Comparison of ENCODE assay signal across 8 mouse cellular contexts in the genomic region with DNA sequence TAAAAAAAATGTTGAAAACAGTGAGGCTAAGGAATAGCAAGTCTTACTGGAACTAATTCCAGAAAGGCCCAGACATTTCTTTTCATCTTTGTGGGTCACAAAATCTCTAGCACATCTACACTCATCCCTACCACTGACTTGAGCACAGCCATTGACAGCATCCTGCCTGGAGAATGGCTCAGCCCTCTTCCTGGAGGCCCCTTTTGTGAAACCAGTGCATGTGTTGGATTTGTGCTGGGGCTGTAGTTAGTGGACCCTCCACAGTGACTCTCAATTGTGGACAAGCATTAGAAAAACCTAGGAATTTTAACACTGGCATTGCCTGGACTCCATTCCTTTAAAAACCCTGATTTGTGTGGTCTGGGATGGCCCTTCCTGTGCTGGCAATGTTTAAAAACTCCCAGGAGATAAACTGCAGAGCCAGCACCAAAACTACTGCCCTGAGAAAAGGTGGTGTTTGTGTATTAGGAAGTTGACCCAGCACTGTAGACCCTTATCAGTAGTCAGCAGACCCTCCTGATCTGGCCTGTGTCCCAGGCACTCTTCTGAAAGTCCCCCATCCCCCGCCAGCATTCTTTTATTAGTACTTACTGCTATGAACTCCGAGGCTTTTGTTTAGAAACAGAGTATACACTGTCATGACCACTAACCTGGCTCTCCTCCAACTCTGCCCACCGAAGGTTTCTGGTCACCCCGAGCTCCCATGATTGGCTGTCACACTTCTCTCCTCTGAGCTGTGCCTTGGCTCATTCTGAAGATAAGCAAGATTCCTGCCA. TPM values are rescaled to one million over a fixed set of nuclear protein-coding genes. Genes with fewer than 3 reads are reported as not detected.
DNase-seq lines count a peak whose midpoint lies in the region; ATAC-seq and TF ChIP-seq lines count a peak whose summit lies in the region.

No protein-coding gene starts in this region.

- no peaks in the 10 kb centered on the region for H3K27me3 ChIP-seq in hindbrain, embryonic 16.5 days (replicated peaks; ENCODE audit: control insufficient read depth, insufficient read depth, low read length)
- H3K27me3 ChIP-seq in lung, postnatal 0 days (replicated peaks; ENCODE audit: insufficient read depth, low read length), result no peaks in the 10 kb centered on the region

- peak; percentile 94 for TF ChIP-seq EP300 in lung, postnatal 0 days (IDR thresholded peaks at IDR 0.05)

- no peaks in the 10 kb centered on the region for H3K9me3 ChIP-seq in hindbrain, embryonic 16.5 days (ENCODE audit: control insufficient read depth, low read length)
- no peaks in the 10 kb centered on the region; the same call in 1 of the 2 replicates for H3K9me3 ChIP-seq in lung, postnatal 0 days (ENCODE audit: low read length)

- TF ChIP-seq CTCF in lung, postnatal 0 days (IDR thresholded peaks at IDR 0.05), result no peak

- no peaks in the 10 kb centered on the region for H3K36me3 ChIP-seq in hindbrain, embryonic 16.5 days (ENCODE audit: control insufficient read depth, insufficient read depth, low read length)
- no peaks in the 10 kb centered on the region for H3K36me3 ChIP-seq in lung, postnatal 0 days (ENCODE audit: insufficient read depth, low read length)

- H3K4me2 ChIP-seq in hindbrain, embryonic 16.5 days (ENCODE audit: low read length), result no peak overlapping the region
- H3K4me2 ChIP-seq in lung, postnatal 0 days (replicated peaks; ENCODE audit: low read depth, low read length), result no peak overlapping the region

- WGBS in hindbrain, embryonic 16.5 days, result 29% methylated on average over 4 of the region's 4 CpGs
- 5% methylated on average over 4 of the region's 4 CpGs for WGBS in lung, postnatal 0 days

- H3K4me1 ChIP-seq in hindbrain, embryonic 16.5 days (ENCODE audit: control insufficient read depth, insufficient read depth, low read depth, low read length), result no peaks in the 10 kb centered on the region
- no peaks in the 10 kb centered on the region for H3K4me1 ChIP-seq in lung, postnatal 0 days (ENCODE audit: insufficient read depth, low read depth, low read length)

- H3K9ac ChIP-seq in hindbrain, embryonic 16.5 days (ENCODE audit: low read depth, low read length), result no peak overlapping the region
- no peak overlapping the region for H3K9ac ChIP-seq in lung, postnatal 0 days (replicated peaks; ENCODE audit: low read depth)

- peak; percentile 49 for DNase-seq in adrenal gland, postnatal 14 days
- no peak for DNase-seq in adrenal gland, postnatal 25 days
- DNase-seq in embryo, embryonic 10 days (ENCODE audit: low spot score), result peak; percentile 12
- DNase-seq in lung, postnatal 0 days (ENCODE audit: low spot score), result peak; percentile 85
- no peak for DNase-seq in urinary bladder, postnatal 4 days (ENCODE audit: low spot score in 2 of 2)
- no peak for DNase-seq in cerebellum, adult 11 months
- no peak for DNase-seq in adipocyte (ENCODE audit: low spot score)

- H3K4me3 ChIP-seq in hindbrain, embryonic 16.5 days (ENCODE audit: low read length), result no peak overlapping the region
- H3K4me3 ChIP-seq in lung, postnatal 0 days (ENCODE audit: low read depth, low read length), result no peak overlapping the region

- H3K27ac ChIP-seq in hindbrain, embryonic 16.5 days (ENCODE audit: low read depth, low read length), result 0 out of 2 replicates have a peak overlapping the region, but pooled peaks have one; percentile 39
- H3K27ac ChIP-seq in lung, postnatal 0 days (ENCODE audit: low read length), result peak overlapping the region; percentile 22; the same call in 1 of the 2 replicates

- peak; percentile 76 for ATAC-seq in hindbrain, embryonic 16.5 days
- peak; percentile 96 for ATAC-seq in lung, postnatal 0 days

RNA-seq across cellular contexts. Expression of gene Rbms1, which starts 15.7 kb away (rescaled TPM):
- total RNA-seq in adrenal gland, postnatal 14 days (2021), result 72.7 and 89.6 TPM in 2 replicates
- total RNA-seq in adrenal gland, postnatal 25 days (2021), result 71.2 and 72.6 TPM in 2 replicates
- polyA plus RNA-seq in hindbrain, embryonic 16.5 days (2015; fragmentation: Nextera tagmentation; extraction: Ambion mirVana), result 64.7 and 79.0 TPM in 2 replicates
- polyA plus RNA-seq in lung, postnatal 0 days (2015; fragmentation: Nextera tagmentation; extraction: Ambion mirVana), result 156 and 168 TPM in 2 replicates

Comparison
In these comparisons a context has a peak if more than half of its experiments do, and no peak if none do; other contexts are left out.
1. DNase-seq: peak in adrenal gland, postnatal 14 days (single experiment), embryo, embryonic 10 days (single experiment) and lung, postnatal 0 days (single experiment); none in adrenal gland, postnatal 25 days (single experiment), urinary bladder, postnatal 4 days (0 of 2), cerebellum, adult 11 months (single experiment) and adipocyte (single experiment).